Mouse (Mus musculus): ENCODE measurements at regions not wholly inside any gene's neighbourhood (a gene's known extent, or its start where the extent isn't known, plus 50 kb on each side); places are given as distances from the start of the nearest gene placed in this dataset.

GRCm38 (mm10) chr13:81852309-81852978 lies 69.6 kb downstream of the Cetn3 start:
- DNase-seq, result no peak

- DNase-seq, result no peak
Observed at GRCm38 (mm10) chr13:81856072-81856471, 73.2 kb downstream of the Cetn3 start.

DNA sequence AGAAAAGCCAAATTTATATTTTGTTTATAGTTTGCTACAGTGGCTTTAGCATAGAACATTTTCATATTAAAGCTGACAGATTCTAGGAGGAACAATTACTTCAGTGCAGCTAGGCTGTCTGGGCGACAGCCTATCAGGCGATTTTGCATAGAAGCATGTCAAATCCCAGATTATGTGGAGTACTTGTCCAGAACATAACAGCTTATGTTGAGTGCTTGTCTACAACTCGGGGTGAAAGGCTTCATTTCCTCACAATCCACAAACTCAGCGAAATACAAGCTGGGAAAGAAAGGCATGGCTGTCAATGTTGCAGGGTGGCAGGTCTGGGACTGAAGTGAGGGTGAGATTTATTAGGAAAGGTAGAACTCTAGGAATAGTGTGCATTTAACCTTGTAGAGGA lies 77.8 kb downstream of the Cetn3 start:
- no peak for DNase-seq

DNA sequence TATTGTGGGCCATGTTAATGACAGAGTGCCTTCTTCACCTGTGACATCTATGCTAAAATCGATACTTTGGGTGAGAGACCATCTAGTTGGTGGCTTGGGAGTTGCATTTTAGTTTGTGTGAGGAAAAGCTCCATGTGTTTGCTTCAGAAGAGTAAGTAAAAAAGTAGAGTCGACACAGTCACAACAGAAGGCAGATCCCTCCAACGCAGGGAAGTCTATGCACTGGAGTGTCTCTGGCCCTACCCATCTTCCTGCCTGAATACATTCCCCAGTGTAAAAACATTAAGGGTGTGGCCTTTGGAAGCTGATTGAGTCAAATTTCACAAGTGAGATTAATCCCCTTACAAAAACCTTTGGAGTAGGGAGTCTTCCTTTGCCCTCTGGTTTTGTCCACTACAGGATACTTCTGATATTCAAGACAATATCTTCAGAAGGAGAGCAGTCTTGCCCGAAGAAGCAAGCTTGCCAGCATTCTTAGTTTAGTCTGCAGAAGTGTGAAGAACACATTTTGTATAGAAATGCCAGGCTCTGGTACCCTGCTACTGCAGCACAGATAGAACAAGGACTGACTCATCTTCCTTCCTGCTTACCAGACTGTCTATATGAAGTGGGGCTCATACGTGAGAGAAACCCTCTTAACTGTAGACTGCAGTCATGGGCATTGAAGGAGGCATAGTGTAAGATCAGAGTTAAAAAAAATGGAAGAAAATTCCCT lies 79.2 kb downstream of the Cetn3 start:
- no peak for DNase-seq

DNA sequence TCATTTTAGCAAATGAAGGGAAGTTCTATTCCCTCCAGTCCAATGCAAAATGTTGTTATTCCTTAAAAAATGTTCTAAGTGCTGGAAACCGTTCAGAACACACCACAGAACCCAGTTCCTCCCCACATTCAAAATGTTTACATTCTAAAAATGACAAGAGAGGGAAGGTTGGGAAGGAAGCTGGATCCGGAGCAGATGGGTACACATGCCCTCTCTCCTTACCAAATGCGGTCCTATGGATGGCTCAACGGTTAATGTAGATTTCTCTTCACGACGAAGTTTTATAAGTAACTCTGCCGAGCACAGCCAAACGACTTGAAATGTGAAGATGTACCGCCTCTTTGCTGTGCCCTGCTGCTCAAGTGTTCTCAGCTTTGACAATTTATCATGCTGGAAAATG lies 88.3 kb downstream of the Cetn3 start:
- no peak for DNase-seq

- DNase-seq, result no peak
Observed at GRCm38 (mm10) chr13:81885879-81886278, 103.0 kb downstream of the Cetn3 start.

- DNase-seq, result no peak
Observed at GRCm38 (mm10) chr13:81930266-81930665, 147.4 kb downstream of the Cetn3 start.

GRCm38 (mm10) chr13:81931199-81931598 lies 148.3 kb downstream of the Cetn3 start:
- no peak for DNase-seq

DNA sequence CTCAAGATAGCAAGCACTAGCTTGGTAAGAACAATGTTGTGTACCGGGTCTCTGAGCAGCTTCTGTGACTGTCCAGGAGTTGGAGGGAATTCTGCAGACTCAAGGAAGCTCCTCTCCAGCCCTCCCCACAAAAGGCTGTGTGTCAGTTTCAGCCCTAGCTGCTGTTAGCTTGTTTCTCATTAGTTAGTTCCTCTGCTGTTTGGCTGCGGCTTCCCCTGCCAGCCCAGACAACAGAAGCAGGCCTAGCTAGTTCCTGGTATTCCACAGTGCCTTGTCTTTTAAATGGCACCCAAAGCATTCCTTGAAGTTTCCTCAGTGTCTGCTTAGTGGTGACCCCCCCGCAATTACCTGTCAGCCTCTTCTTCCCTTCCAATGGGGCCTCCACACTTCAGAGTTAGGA lies 154.2 kb downstream of the Cetn3 start:
- no peak for DNase-seq

GRCm38 (mm10) chr13:81944047-81944446 lies 161.2 kb downstream of the Cetn3 start:
- DNase-seq, result peak; percentile 26 to 54

GRCm38 (mm10) chr13:81944469-81944868 lies 161.6 kb downstream of the Cetn3 start:
- DNase-seq, result no peak

GRCm38 (mm10) chr13:81945741-81946140 lies 162.9 kb downstream of the Cetn3 start:
- no peak for DNase-seq

DNA sequence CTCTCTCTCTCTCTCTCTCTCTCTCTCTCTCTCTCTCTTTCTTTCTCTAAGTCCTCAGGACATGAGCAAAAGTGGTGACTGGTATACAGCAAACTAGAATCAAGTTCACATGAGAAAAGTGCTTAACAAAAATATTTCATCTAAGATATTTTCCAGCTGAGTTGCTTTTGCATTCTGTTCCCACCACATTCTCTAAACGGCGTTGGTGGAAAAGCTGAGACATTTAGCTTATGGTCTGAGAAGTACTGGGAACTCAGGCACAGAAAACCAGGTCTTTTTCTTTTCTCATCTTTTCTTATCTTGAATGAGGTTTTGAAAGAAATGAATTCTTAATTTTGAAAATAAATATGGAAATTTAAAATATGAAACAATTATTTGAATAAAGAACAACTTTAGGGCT lies 182.6 kb downstream of the Cetn3 start:
- no peak for DNase-seq

DNA sequence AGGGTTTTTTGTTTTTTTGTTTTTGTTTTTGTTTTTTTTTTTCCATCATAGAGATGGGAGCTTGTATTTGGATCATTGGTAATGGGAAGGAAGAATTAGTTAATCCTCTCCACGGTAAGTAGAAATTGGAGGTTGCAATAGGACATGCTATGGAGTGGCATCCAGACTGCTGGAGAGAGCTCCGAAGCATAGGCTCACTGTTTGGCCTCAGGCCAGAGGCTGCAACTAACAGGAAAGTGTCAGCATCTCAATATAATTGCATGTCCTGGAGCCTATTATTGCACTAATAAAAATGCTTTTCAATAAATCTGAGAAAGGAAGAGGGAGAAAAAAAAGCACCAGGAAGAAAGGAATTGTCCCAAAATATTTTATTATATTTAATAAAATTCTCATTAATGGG lies 193.0 kb downstream of the Cetn3 start:
- no peak for DNase-seq

GRCm38 (mm10) chr13:81978003-81978402 lies 195.1 kb downstream of the Cetn3 start:
- DNase-seq, result no peak

- no peak for DNase-seq
Observed at GRCm38 (mm10) chr13:81979289-81979688, 196.4 kb downstream of the Cetn3 start.

DNA sequence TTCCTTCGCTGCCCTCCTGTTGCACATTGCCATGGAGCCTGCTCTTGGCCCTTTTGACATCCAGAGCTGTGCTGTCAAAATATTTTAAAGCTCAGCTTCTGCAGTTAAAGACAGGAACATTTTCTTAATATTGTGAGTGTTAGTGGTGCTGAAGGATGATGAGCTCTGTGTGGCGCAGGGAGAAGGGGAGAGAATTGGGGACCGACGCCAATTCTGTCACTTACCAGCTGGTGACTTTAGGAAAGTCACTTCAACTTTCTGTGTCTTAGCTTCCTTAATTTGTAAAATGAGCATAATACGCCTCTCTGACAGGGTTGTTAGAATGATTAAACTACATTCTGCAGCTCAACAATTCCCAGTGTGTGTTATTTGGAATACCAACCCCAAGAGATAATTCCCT lies 197.2 kb downstream of the Cetn3 start:
- DNase-seq, result no peak

DNA sequence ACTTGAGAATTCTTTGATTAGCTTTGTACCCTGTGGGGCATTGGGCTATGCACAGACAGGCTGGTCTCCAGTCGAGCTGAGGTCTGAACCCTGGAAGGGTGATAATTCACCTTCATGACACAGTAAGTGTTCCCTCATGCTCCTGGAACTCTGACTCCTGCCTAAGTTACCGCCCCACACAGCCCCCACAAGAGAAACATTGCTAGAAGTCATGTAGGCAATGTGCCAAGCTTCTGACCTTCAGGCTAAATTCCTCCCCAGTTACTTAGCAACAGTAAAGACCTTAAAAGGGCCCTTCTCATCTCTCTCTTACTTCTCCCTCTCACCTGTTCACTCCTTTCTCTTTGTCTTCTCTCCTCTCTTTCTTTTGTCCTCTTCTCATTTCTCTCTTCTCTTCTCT lies 199.6 kb downstream of the Cetn3 start:
- DNase-seq, result no peak

- DNase-seq, result no peak
Observed at GRCm38 (mm10) chr13:82000681-82001212, 217.9 kb downstream of the Cetn3 start.

- DNase-seq, result no peak
Observed at GRCm38 (mm10) chr13:82005929-82006726, 223.3 kb downstream of the Cetn3 start.

- DNase-seq, result no peak
Observed at GRCm38 (mm10) chr13:82007222-82007621, 224.3 kb downstream of the Cetn3 start.

GRCm38 (mm10) chr13:82039623-82040022 lies 256.7 kb downstream of the Cetn3 start:
- DNase-seq, result no peak

GRCm38 (mm10) chr13:82058131-82058731 lies 275.4 kb downstream of the Cetn3 start:
- no peak for DNase-seq
